Mouse (Mus musculus) embryonic facial prominence, embryonic 13.5 days (tissue): ENCODE measurements around the gene Carmil1. TPM values are rescaled to one million over a fixed set of nuclear protein-coding genes. Genes with fewer than 3 reads are reported as not detected.

Source experiments
- ATAC-seq: fragments of 200-750 bp; cut with Nextera tagmentation; 2 replicates; pipeline ENCODE4 v1.8.0; 2017; ENCODE audit warnings: low read depth; ENCODE audit not compliant: insufficient number of reproducible peaks, insufficient read depth, low FRiP score, low TSS enrichment
- H3K27ac ChIP-seq: fragments of 300-500 bp; sonication (generic); 2 replicates; pipeline ENCODE4 v1.5.1; 2015; ENCODE audit warnings: moderate library complexity, mild to moderate bottlenecking, inconsistent platforms
- H3K27me3 ChIP-seq: fragments of 300-500 bp; sonication (generic); 2 replicates; pipeline ENCODE4 v1.6.1; 2015; ENCODE audit warnings: mild to moderate bottlenecking, inconsistent platforms
- H3K36me3 ChIP-seq: fragments of 300-500 bp; sonication (generic); 2 replicates; pipeline ENCODE4 v1.6.1; 2015; ENCODE audit warnings: mild to moderate bottlenecking, inconsistent platforms
- H3K4me1 ChIP-seq: fragments of 300-500 bp; sonication (generic); 2 replicates; pipeline ENCODE4 v1.6.1; 2015; ENCODE audit warnings: inconsistent platforms
- H3K4me2 ChIP-seq: fragments of 300-500 bp; sonication (generic); 2 replicates; pipeline ENCODE4 v1.6.1; 2015; ENCODE audit warnings: moderate library complexity, mild to moderate bottlenecking, inconsistent platforms
- H3K4me3 ChIP-seq: fragments of 300-500 bp; sonication (generic); 2 replicates; pipeline ENCODE4 v1.5.1; 2015; ENCODE audit warnings: mild to moderate bottlenecking, inconsistent platforms
- H3K9ac ChIP-seq: fragments of 300-500 bp; sonication (generic); 2 replicates; pipeline ENCODE4 v1.6.1; 2015; ENCODE audit warnings: mild to moderate bottlenecking, inconsistent platforms
- H3K9me3 ChIP-seq: fragments of 300-500 bp; sonication (generic); 2 replicates; pipeline ENCODE4 v1.6.1; 2016; ENCODE audit warnings: inconsistent platforms
- WGBS: fragments of 180-500 bp; shearing (Covaris S2); methylation state at CpG from one replicate; pipeline ENCODE4 v1.1.7; 2015; ENCODE audit warnings: mixed read lengths; 5-methylcytosine and 5-hydroxymethylcytosine counted together
- polyA plus RNA-seq: library from polyadenylated mRNA; unstranded; fragments of >200 nt; fragmentation: Nextera tagmentation; extraction: Ambion mirVana; gene quantifications from 2 replicates; pipeline ENCODE4 v1.2.1, GENCODE M21; 2015

The Carmil1 gene
- polyA plus RNA-seq, 1 experiment from 2014 or later: 47.5 TPM

- no peak overlapping the region for H3K27ac ChIP-seq
Observed at GRCm38 (mm10) chr13:23998826-23999225, 281.8 kb downstream of the Carmil1 start.

DNA sequence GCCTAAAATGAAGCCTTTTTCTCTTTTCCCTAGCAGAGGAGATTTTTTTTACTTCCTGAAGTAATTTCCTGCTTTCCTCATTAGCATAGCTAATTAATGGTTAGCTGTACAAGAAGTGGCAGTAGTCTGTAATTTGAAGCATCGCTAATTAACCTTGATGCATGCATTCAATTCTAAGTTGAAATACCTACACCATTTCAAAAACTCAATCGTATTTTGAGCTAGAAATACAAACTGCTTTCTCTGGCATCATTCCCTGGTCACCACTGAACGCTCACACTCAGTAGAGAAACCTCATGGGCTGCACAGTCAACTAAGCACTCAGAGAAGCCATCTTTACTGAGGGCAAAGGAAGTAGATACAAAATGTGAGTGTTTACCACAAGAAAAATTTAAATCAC lies 285.8 kb downstream of the Carmil1 start:
- H3K27ac ChIP-seq: no peak overlapping the region

More at GRCm38 (mm10) chr13:23998826-23999225, 281.8 kb downstream of the Carmil1 start:
- H3K4me1 ChIP-seq: no peaks in the 10 kb centered on the region
- H3K9me3 ChIP-seq: no peaks in the 10 kb centered on the region
- H3K9ac ChIP-seq: no peak overlapping the region
- 61% methylated on average over 2 of the region's 2 CpGs for WGBS
- H3K4me2 ChIP-seq: no peak overlapping the region
- H3K4me3 ChIP-seq: no peak overlapping the region
- peaks cover 14% of the 10 kb centered on the region for H3K27me3 ChIP-seq
- no peaks in the 10 kb centered on the region for H3K36me3 ChIP-seq
- no peak for ATAC-seq

GRCm38 (mm10) chr13:23994024-23994423 lies 286.6 kb downstream of the Carmil1 start:
- no peak overlapping the region for H3K4me3 ChIP-seq
- no peak overlapping the region for H3K4me2 ChIP-seq
- ATAC-seq: no peak
- H3K36me3 ChIP-seq: no peaks in the 10 kb centered on the region
- no peak overlapping the region for H3K9ac ChIP-seq
- no peaks in the 10 kb centered on the region for H3K9me3 ChIP-seq
- peaks cover 43% of the 10 kb centered on the region for H3K27me3 ChIP-seq
- 10% methylated on average over 9 of the region's 9 CpGs for WGBS
- peaks cover 4% of the 10 kb centered on the region for H3K4me1 ChIP-seq
- H3K27ac ChIP-seq: no peak overlapping the region

More for the DNA sequence above, 285.8 kb downstream of the Carmil1 start:
- H3K27me3 ChIP-seq: peaks cover 43% of the 10 kb centered on the region
- no peak overlapping the region for H3K4me3 ChIP-seq
- H3K36me3 ChIP-seq: no peaks in the 10 kb centered on the region
- peaks cover 4% of the 10 kb centered on the region for H3K4me1 ChIP-seq
- no peak overlapping the region for H3K4me2 ChIP-seq
- H3K9me3 ChIP-seq: no peaks in the 10 kb centered on the region
- WGBS: 56% methylated on average over 3 of the region's 3 CpGs
- ATAC-seq: no peak
- no peak overlapping the region for H3K9ac ChIP-seq

- H3K36me3 ChIP-seq: no peaks in the 10 kb centered on the region
- H3K27me3 ChIP-seq: peaks cover 44% of the 10 kb centered on the region
- ATAC-seq: no peak
- peaks cover 4% of the 10 kb centered on the region for H3K4me1 ChIP-seq
- WGBS: under 1% methylated on average over 20 of the region's 20 CpGs
- H3K27ac ChIP-seq: no peak within 1 kb of the TSS
- H3K4me3 ChIP-seq: peak within 1 kb of the TSS; percentile 22; the same call in 1 of the 2 replicates
- H3K4me2 ChIP-seq: peak within 1 kb of the TSS; percentile 30; the same call in 1 of the 2 replicates
- no peak within 1 kb of the TSS for H3K9ac ChIP-seq
- H3K9me3 ChIP-seq: no peaks in the 10 kb centered on the region
Observed at GRCm38 (mm10) chr13:23990928-23991327, 289.7 kb downstream of the Carmil1 start, which contains the start of gene Scgn. Scgn (minus strand) TSS chr13:23991214.

GRCm38 (mm10) chr13:23990451-23990850 lies 290.1 kb downstream of the Carmil1 start:
- H3K4me2 ChIP-seq: 0 out of 2 replicates have a peak overlapping the region, but pooled peaks have one; percentile 30
- no peak overlapping the region for H3K9ac ChIP-seq
- peaks cover 42% of the 10 kb centered on the region for H3K27me3 ChIP-seq
- peaks cover 4% of the 10 kb centered on the region for H3K4me1 ChIP-seq
- no peaks in the 10 kb centered on the region for H3K36me3 ChIP-seq
- no peak overlapping the region for H3K27ac ChIP-seq
- WGBS: 22% methylated on average over 5 of the region's 5 CpGs
- no peaks in the 10 kb centered on the region for H3K9me3 ChIP-seq
- no peak overlapping the region for H3K4me3 ChIP-seq
- ATAC-seq: no peak

DNA sequence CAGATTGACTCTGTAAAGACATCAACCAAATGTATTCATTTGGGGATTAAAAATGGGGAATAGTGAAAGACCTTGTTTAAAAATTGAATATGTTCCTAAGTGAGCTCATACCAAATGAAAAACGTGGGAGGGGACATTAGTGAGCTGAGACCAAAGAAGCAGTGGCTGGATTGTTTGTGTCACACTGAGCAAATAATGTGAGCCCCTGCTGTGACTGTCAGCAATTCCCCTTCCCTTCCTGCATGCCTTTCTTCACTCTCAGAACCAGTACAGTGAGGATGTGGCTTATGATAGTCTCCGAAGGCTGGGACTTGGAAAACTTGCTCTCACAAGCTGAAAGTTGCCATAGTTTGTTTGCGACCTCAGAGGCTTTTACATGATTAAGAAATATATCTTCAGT lies 295.5 kb downstream of the Carmil1 start:
- Histone ChIP-seq H3K27me3 (0 out of 2 replicates have a peak, but pooled peaks cover 3% of the 10 kb centered on the region), H3K4me1 (no peaks in the 10 kb centered on the region), H3K4me2 (no peak overlapping the region), H3K27ac (no peak overlapping the region), H3K4me3 (no peak overlapping the region), H3K9me3 (no peaks in the 10 kb centered on the region), H3K9ac (no peak overlapping the region), H3K36me3 (no peaks in the 10 kb centered on the region)
- ATAC-seq: no peak
- WGBS: 45% methylated on average over 3 of the region's 3 CpGs

GRCm38 (mm10) chr13:23972271-23972670 lies 308.3 kb downstream of the Carmil1 start:
- ATAC-seq: no peak
- H3K4me2 ChIP-seq: no peak overlapping the region
- WGBS: 52% methylated on average over 5 of the region's 5 CpGs
- no peak overlapping the region for H3K4me3 ChIP-seq
- H3K36me3 ChIP-seq: no peaks in the 10 kb centered on the region
- H3K27ac ChIP-seq: no peak overlapping the region
- no peak overlapping the region for H3K9ac ChIP-seq
- no peaks in the 10 kb centered on the region for H3K4me1 ChIP-seq
- H3K27me3 ChIP-seq: no peaks in the 10 kb centered on the region
- H3K9me3 ChIP-seq: no peaks in the 10 kb centered on the region

DNA sequence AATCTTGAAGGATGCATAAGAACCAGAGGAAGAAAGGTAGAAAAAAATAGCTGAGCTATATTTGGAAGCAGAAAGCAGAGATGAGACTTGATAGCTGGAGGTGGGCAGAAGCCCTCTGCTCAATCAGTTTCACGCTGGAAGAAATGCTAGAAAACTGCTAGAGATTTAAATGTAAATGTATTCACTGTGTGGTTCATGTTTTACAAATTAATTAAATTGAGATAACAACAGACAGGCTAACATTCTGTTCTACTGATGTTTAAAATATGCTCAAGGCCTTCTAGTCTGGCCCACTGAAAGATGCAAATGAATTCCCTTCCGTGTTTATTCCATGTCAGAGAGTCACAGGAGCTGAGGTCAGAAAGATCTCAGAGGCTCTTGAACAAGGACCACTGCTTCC lies 308.7 kb downstream of the Carmil1 start:
- 62% methylated on average over 2 of the region's 2 CpGs for WGBS
- H3K4me2 ChIP-seq: no peak overlapping the region
- H3K36me3 ChIP-seq: no peaks in the 10 kb centered on the region
- H3K9ac ChIP-seq: no peak overlapping the region
- H3K9me3 ChIP-seq: no peaks in the 10 kb centered on the region
- H3K27ac ChIP-seq: no peak overlapping the region
- H3K27me3 ChIP-seq: no peaks in the 10 kb centered on the region
- H3K4me3 ChIP-seq: no peak overlapping the region
- no peaks in the 10 kb centered on the region for H3K4me1 ChIP-seq
- ATAC-seq: no peak

DNA sequence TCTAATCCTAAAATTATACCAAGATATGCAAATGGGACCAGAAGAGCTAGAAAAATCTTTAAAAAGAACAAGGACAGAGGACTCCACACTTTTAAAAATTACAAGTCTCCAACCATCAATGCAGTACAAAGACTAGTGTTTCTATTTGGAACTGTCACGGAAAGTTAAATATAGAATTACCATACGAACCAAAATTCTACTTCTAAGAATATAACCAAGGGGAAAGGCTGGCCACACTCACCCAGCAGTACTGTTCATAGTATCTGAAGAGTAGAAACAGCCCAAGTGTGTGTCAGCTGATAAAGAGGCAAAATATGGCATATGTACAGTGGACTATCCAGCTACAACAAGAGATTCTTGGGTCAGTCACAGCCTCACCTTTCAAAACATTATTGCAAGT lies 315.7 kb downstream of the Carmil1 start:
- no peaks in the 10 kb centered on the region for H3K4me1 ChIP-seq
- no peak for ATAC-seq
- no peaks in the 10 kb centered on the region for H3K9me3 ChIP-seq
- WGBS: 65% methylated on average over 2 of the region's 2 CpGs
- H3K27me3 ChIP-seq: no peaks in the 10 kb centered on the region
- H3K9ac ChIP-seq: no peak overlapping the region
- H3K4me3 ChIP-seq: no peak overlapping the region
- no peaks in the 10 kb centered on the region for H3K36me3 ChIP-seq
- H3K27ac ChIP-seq: no peak overlapping the region
- H3K4me2 ChIP-seq: no peak overlapping the region

Other genes with a start within 250 kb of the Carmil1 start
- gene Cmah, start 46.6 kb upstream of the Carmil1 start, polyA plus RNA-seq: 0.22 and 0.78 TPM in 2 replicates